Mouse (Mus musculus): ENCODE results near the gene Slc7a6. TPM values are rescaled to one million over a fixed set of nuclear protein-coding genes. Genes with fewer than 3 reads are reported as not detected.
A peak's percentile ranks its signal among the peaks of the same experiment; 100 is the strongest.
"Not testable (repeated sequence)": the region's sequence is repeated elsewhere in the genome, so short reads cannot be mapped to it uniquely, and the experiment has no call there.

The Slc7a6 gene
- total RNA-seq, 4 experiments from 2014 or later, result 7.2 to 11.4 (median 9.3) TPM

DNA sequence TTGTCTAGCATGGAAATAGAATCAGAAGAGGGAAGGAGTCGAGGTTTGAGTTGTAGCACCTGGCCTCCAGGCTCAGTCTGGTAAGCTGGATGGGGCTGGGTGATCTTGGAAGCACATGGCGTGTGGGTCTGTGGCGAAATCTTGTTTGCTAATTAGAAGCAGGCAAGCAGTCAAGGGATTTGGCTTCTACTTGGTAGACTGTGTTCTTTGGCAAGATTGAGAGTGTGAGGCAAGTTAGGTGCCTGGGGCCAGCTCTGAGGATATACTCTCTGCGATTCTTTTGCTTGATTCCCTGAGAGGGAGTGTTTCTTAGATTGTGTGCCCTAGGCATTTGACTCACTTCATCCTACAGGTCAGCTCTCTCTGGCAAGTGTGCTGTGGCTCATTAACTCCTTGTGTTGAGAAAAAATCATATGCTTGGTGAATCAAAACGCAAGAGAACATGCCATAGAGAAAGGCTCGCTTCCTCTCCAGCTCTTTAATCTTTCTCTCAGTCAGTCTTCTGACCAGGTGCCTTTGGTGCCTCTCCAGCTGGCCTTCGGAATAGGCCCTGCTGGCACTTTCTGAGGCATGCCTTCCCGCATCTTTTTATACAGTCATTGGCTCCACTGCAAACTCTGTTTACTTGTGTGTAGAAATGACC, 17.1 kb downstream of the Slc7a6 start:
- DNase-seq (ENCODE audit: low spot score in 2 of 2), result peak; percentile 61 to 70

DNA sequence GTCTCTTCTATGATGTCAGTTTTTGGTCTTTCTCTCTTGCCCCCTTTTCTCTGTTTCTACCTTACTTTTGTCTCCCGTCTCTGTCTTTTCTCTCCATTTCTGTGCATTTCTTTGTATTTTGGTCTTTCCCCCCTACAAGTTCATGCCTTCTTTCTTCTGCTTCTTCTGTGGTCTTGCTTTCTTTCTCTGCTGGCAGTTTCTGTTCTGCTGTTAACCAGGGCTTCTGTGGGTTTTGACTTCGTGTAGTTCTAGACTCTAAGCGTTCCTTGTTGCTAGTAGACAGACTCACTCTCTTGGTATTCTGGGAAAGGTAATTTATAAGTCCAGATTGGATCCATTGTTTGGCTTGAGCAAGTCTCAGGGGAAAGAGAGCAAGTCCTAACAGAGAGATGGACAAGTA, 17.7 kb downstream of the Slc7a6 start:
- DNase-seq (ENCODE audit: low spot score in 2 of 2), result no peak

- no peak for DNase-seq (ENCODE audit: low spot score in 2 of 2)
Observed at GRCm38 (mm10) chr8:106189162-106189561, 20.5 kb downstream of the Slc7a6 start.

DNA sequence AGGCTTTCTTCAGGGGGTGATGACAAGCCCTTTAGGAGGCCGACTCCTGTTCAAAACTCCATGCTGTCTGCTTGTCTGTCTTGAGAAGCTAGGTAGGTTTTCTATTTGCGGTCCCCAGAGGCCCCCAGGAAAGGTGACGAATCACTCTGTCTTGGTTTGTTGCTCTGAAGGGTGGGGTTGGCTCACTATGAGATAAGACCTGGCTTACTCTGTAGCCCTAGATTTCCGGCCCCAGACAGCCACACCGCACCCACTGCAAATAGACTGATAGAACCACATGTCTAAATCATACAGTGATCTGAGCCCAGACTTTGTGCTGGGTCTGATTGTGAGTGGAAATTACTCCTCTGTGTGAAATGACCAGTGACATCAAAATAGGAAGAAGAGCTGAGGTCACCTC, 23.0 kb downstream of the Slc7a6 start:
- no peak for DNase-seq (ENCODE audit: low spot score in 2 of 2)

DNA sequence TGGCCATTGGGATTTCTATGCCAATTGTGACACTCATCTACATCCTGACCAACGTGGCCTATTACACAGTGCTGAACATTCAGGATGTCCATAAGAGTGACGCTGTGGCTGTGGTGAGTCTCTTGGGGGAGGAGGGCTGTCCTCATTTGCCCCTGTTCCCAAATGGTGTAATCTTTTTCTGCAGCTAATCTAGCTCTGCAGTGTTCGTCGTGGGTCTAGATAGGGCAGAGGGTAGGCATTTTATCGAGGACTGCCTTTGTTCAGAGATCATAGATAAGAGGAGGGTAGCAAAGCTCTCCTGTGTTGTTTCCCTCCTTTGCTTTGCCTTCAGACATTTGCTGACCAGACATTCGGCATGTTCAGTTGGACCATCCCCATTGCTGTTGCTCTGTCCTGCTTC, 24.5 kb downstream of the Slc7a6 start:
- no peak for DNase-seq (ENCODE audit: low spot score in 2 of 2)

- no peak for DNase-seq (ENCODE audit: low spot score in 2 of 2)
Observed at GRCm38 (mm10) chr8:106194062-106194461, 25.4 kb downstream of the Slc7a6 start.

DNA sequence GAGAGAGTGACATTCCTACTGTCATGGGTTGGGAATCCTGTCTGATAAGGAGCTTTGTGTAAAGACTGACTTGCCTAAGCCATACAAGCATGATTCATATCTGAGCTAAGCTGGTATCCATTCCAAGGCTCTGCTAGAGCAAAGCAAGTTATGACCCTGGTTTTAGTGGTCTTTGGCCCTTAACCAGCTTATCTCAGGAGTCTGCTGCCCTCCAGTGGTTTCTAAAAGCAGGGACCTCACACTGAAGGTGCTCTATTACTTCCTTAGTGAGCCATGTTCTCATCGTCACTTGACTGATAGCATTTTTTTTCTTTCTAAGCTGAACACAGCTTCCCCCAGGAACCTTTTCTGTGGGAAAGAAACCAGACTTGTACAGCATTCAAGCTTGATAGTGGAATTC, 30.1 kb downstream of the Slc7a6 start:
- DNase-seq (ENCODE audit: low spot score in 2 of 2), result no peak

GRCm38 (mm10) chr8:106199596-106199995, 30.9 kb downstream of the Slc7a6 start:
- not testable (repeated sequence) for DNase-seq (ENCODE audit: low spot score in 2 of 2)

DNA sequence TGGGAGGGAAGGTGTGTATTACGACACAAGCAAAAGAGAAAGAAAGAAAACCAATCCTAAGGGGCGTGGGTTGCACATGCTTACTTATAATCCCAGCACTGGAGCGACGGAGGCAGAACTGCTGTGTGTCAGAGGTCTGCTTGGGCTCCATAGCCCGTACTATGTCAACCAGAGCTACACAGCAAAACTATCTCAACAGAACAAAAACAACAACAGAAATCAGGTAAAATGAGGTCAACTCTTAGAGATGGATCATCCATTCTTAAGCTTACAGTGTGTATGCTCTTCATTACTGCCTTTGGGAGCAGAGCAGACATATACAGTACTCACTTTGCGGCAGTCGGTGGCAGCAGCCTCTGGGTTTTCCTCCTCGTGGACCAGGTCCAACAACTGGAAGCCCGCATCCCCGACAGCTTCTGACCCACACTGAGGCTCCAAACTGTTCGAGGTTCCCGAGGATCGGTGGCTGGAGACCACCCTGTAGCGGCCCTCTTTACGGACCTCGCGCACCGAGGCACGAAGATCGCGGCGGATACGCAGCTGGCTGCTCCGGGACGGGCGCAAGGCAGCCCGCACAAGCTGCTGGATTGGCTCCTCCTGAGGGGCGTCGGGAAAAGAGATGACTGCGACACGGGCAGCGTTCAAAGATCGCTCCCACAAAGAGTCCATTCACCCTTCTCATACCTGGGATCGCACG, 41.5 kb downstream of the Slc7a6 start:
- peak in 1 of 2 experiments; percentile 10 for DNase-seq (ENCODE audit: low spot score in 2 of 2)

DNA sequence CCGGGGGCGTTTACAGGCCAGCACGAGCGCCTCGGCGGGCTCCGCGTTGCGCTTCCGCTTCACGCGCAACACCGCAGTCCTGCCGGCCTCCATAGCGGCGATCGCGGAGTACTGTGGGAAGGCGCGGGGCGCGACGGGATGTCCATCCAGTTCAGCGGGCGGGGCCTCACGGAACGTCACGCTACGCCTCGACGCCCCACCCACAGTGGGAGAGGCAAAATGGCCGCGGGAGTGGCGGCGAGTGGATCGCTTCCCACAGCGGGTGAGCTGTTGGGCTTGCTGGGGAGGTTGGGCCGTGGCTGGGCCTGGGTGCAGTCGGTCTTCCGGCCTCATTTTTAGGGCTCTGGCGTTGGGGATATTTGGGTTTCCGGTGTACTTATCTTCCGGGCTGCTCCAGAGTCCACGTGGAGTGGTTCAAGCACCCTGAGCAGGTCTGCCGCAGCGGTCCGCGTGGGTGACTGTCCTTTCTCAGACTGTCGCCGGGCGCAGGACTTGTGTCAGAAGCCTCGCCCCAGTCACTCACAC, 42.2 kb downstream of the Slc7a6 start, which contains the start of the genes Slc7a6os and Prmt7:
Gene Slc7a6os, minus strand, starts transcription at position 115 of the 525 bp plus-strand sequence.
Gene Prmt7, plus strand, starts transcription at position 116 of the 525 bp plus-strand sequence.
- peak; percentile 88 to 90 for DNase-seq (ENCODE audit: low spot score in 2 of 2)

GRCm38 (mm10) chr8:106211421-106211820, 42.8 kb downstream of the Slc7a6 start:
- DNase-seq (ENCODE audit: low spot score in 2 of 2), result no peak

DNA sequence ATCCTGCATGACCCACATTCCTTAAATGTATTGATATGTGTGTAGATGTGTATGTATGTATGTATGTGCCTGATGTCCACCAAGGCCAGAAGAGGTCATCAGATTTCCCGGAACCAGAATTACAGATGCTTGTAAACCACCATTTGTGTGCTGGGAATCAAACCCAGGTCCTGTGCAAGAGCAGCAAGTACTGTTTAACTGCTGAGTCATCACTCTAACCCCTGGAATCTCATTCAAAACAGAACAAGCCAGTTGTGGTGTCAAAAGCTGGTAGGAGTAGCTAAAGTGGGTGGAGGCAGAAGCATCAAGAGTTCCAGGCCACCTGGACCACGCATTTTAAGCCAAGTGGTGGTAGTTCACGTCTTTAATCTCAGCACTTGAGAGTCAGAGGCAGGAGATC, 45.3 kb downstream of the Slc7a6 start:
- no peak for DNase-seq (ENCODE audit: low spot score in 2 of 2)

DNA sequence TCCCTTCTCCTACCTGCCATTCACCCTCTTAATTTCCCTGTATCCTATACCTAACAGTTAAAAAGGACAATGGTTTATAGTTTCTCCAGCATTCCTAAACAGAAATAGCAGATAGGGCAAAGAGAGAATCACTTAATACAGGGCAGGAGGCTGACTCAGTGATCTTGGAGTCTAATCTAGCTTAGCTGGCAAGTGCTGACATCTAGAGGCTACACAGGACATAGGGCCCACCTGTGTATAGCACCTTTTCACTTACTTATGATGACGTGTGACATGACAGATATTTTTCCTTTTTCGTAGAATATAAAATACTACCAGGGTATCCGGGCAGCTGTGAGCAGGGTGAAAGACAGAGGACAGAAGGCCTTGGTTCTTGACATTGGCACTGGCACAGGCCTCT, 51.0 kb downstream of the Slc7a6 start:
- DNase-seq (ENCODE audit: low spot score in 2 of 2), result no peak

GRCm38 (mm10) chr8:106226589-106226988, 57.9 kb downstream of the Slc7a6 start:
- no peak for DNase-seq (ENCODE audit: low spot score in 2 of 2)

- DNase-seq (ENCODE audit: low spot score in 2 of 2), result no peak
Observed at GRCm38 (mm10) chr8:106231536-106231935, 62.9 kb downstream of the Slc7a6 start.

DNA sequence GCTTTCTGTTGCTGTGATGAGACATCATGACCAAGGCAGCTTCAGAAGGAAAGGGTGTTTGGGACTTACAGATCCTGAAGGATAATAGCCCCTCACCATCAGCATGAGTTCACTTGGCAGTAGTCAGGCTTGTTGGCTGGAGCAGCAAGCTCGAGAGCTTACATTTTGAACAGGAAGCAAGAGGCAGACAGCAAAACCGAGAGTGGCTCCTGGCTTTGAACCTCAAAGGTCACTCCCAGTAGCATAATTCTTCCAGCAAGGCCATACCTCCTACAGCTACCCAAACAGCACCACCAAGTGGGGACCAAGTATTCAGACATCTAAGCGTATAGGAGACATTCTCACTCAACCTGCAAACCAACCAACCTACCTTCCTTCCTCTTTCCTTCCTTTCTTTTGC, 64.1 kb downstream of the Slc7a6 start:
- DNase-seq (ENCODE audit: low spot score in 2 of 2), result no peak

GRCm38 (mm10) chr8:106234567-106235261, 66.1 kb downstream of the Slc7a6 start:
- DNase-seq (ENCODE audit: low spot score in 2 of 2), result no peak

- DNase-seq (ENCODE audit: low spot score in 2 of 2), result no peak
Observed at GRCm38 (mm10) chr8:106237106-106237505, 68.4 kb downstream of the Slc7a6 start.

Measured in gastrocnemius, adult 8-10 months (tissue).